Mouse (Mus musculus) left cerebral cortex, adult 2 months (tissue): ENCODE data around the gene 4930451I11Rik. TPM values are rescaled to one million over a fixed set of nuclear protein-coding genes. Genes with fewer than 3 reads are reported as not detected.

Experiments
- DNase-seq, 2 experiments: peaks; one replicate each; pipeline ENCODE4 v3.0.0; 2021 to 2022; ENCODE audit warnings: low spot score in 2 of 2, mixed read lengths in 1 of 2; ENCODE audit errors: extremely low spot score in 1 of 2
- H3K27ac ChIP-seq: fragments of 200-600 bp; 2 replicates; pipeline ENCODE4 v1.8.1; 2022
- H3K4me3 ChIP-seq: fragments of 200-600 bp; 2 replicates; pipeline ENCODE4 v1.8.1; 2022
- CTCF ChIP-seq: fragments of 200-600 bp; IDR thresholded peaks from 2 replicates; pipeline ENCODE4 v1.8.1; 2022; ENCODE audit warnings: antibody characterized with exemption, mild to moderate bottlenecking, moderate library complexity
- intact Hi-C: fragments of 180-260 bp; cut with DNase I; formaldehyde crosslinking; loops from one replicate; pipeline ENCODE4 v1.15.1; 2025
- total RNA-seq, 2 experiments: library from RNA; stranded (reverse); gene quantifications; 2 replicates each; pipeline ENCODE4 v1.2.3; 2021

The 4930451I11Rik gene
- total RNA-seq, 2 experiments from 2014 or later = not detected

GRCm38 (mm10) chr7:126825952-126826351 lies 5.5 kb downstream of the 4930451I11Rik start:
- intact Hi-C loops = loop anchor here (10.0 kb wide), 1 partner anchor 129 kb away; the partner anchor contains the start of gene Sez6l2
- TF ChIP-seq CTCF = no peak
- Histone ChIP-seq H3K27ac (no peak overlapping the region), H3K4me3 (no peak overlapping the region)
- DNase-seq = no peak

GRCm38 (mm10) chr7:126825403-126825802 lies 6.0 kb downstream of the 4930451I11Rik start:
- no peak for TF ChIP-seq CTCF
- intact Hi-C loops = loop anchor here (10.0 kb wide), 1 partner anchor 129 kb away; the partner anchor contains the start of gene Sez6l2
- DNase-seq = no peak
- H3K27ac ChIP-seq = no peak overlapping the region
- H3K4me3 ChIP-seq = no peak overlapping the region

- no peak for TF ChIP-seq CTCF
- Histone ChIP-seq H3K27ac (peak overlapping the region; percentile 96), H3K4me3 (peak overlapping the region; percentile 60)
- intact Hi-C loops = loop anchor here (2.0 to 10.0 kb wide), 3 partner anchors 131 to 287 kb away; partner anchors contain the start of genes Gm42742, Prrt2 and Sez6l2
- DNase-seq = no peak
These were observed 7.5 kb downstream of the 4930451I11Rik start for GRCm38 (mm10) chr7:126823940-126824339.

- DNase-seq = peak in 1 of 2 experiments; percentile 37
- intact Hi-C loops = loop anchor here (2.0 to 10.0 kb wide), 3 partner anchors 132 to 288 kb away; partner anchors contain the start of genes Gm42742, Prrt2 and Sez6l2
- peak overlapping the region; percentile 60 for H3K4me3 ChIP-seq
- TF ChIP-seq CTCF = no peak
- H3K27ac ChIP-seq = peak overlapping the region; percentile 96
These were observed 8.2 kb downstream of the 4930451I11Rik start for GRCm38 (mm10) chr7:126823202-126823711.

- TF ChIP-seq CTCF = no peak
- peak overlapping the region; percentile 60 for H3K4me3 ChIP-seq
- intact Hi-C loops = loop anchor here (2.0 to 10.0 kb wide), 3 partner anchors 132 to 288 kb away; partner anchors contain the start of genes Gm42742, Prrt2 and Sez6l2
- peak in 1 of 2 experiments; percentile 29 for DNase-seq
- H3K27ac ChIP-seq = peak overlapping the region; percentile 96
These were observed 8.7 kb downstream of the 4930451I11Rik start for GRCm38 (mm10) chr7:126822741-126823140.

GRCm38 (mm10) chr7:126821835-126822511 lies 9.5 kb downstream of the 4930451I11Rik start:
- TF ChIP-seq CTCF = peak; percentile 98
- peak overlapping the region; percentile 60 for H3K4me3 ChIP-seq
- DNase-seq = peak; percentile 76 to 83
- intact Hi-C loops = loop anchor here (2.0 to 10.0 kb wide), 3 partner anchors 133 to 289 kb away; partner anchors contain the start of genes Gm42742, Prrt2 and Sez6l2
- peak overlapping the region; percentile 96 for H3K27ac ChIP-seq

- intact Hi-C loops = no loop called here
- TF ChIP-seq CTCF = peak; percentile 23
These were observed 12.6 kb downstream of the 4930451I11Rik start for GRCm38 (mm10) chr7:126818818-126819217.

GRCm38 (mm10) chr7:126817595-126817994 lies 13.8 kb downstream of the 4930451I11Rik start:
- intact Hi-C loops = no loop called here
- Histone ChIP-seq H3K4me3 (no peak overlapping the region), H3K27ac (no peak overlapping the region)
- no peak for DNase-seq
- TF ChIP-seq CTCF = no peak

More at GRCm38 (mm10) chr7:126818818-126819217, 12.6 kb downstream of the 4930451I11Rik start:
- H3K27ac ChIP-seq = no peak overlapping the region
- no peak overlapping the region for H3K4me3 ChIP-seq
- DNase-seq = no peak

GRCm38 (mm10) chr7:126816494-126816893 lies 14.9 kb downstream of the 4930451I11Rik start:
- DNase-seq = no peak
- no peak for TF ChIP-seq CTCF
- no peak overlapping the region for H3K27ac ChIP-seq
- intact Hi-C loops = no loop called here
- H3K4me3 ChIP-seq = no peak overlapping the region

GRCm38 (mm10) chr7:126815726-126816222 lies 15.7 kb downstream of the 4930451I11Rik start:
- no peak for TF ChIP-seq CTCF
- no peak overlapping the region for H3K27ac ChIP-seq
- intact Hi-C loops = no loop called here
- H3K4me3 ChIP-seq = no peak overlapping the region
- DNase-seq = no peak

GRCm38 (mm10) chr7:126809723-126810369 lies 21.6 kb downstream of the 4930451I11Rik start:
- no peak overlapping the region; the same call in 1 of the 2 replicates for H3K27ac ChIP-seq
- H3K4me3 ChIP-seq = no peak overlapping the region; the same call in 1 of the 2 replicates
- no peak for DNase-seq
- TF ChIP-seq CTCF = no peak
- intact Hi-C loops = no loop called here
